Mouse (Mus musculus): Measurements from ENCODE around the gene Zfp764. TPM values are rescaled to one million over a fixed set of nuclear protein-coding genes. Genes with fewer than 3 reads are reported as not detected.
"Not testable (repeated sequence)": the region's sequence is repeated elsewhere in the genome, so short reads cannot be mapped to it uniquely, and the experiment has no call there.

The Zfp764 gene
- polyA plus RNA-seq, 1 experiment from 2014 or later = 6.8 TPM

GRCm38 (mm10) chr7:127362418-127362817 lies 44.2 kb downstream of the Zfp764 start:
- not testable (repeated sequence) for H3K27ac ChIP-seq (replicated peaks; ENCODE audit: low read depth, low read length); H3K9ac ChIP-seq (ENCODE audit: low read depth, low read length); H3K36me3 ChIP-seq (ENCODE audit: control insufficient read depth, insufficient read depth, low read length); ATAC-seq (ENCODE audit: low read depth); H3K4me1 ChIP-seq (ENCODE audit: control insufficient read depth, insufficient read depth, low read length); H3K9me3 ChIP-seq (ENCODE audit: control insufficient read depth, low read length)
- WGBS = 21% methylated on average over 13 of the region's 13 CpGs
- peak; percentile 73 for DNase-seq (ENCODE audit: low spot score)
- H3K4me3 ChIP-seq (ENCODE audit: low read depth, low read length) = peak overlapping the region; percentile 21
- peak overlapping the region; percentile 35 for H3K4me2 ChIP-seq (ENCODE audit: low read depth, low read length)
- H3K27me3 ChIP-seq (replicated peaks; ENCODE audit: control insufficient read depth, insufficient read depth, low read length) = peaks cover 12% of the 10 kb centered on the region; the same call in 1 of the 2 replicates

GRCm38 (mm10) chr7:127361449-127361848 lies 45.2 kb downstream of the Zfp764 start:
- DNase-seq (ENCODE audit: low spot score) (no peak), ATAC-seq (ENCODE audit: low read depth) (no peak)
- Histone ChIP-seq H3K4me2 (ENCODE audit: low read depth, low read length) (no peak overlapping the region), H3K4me1 (ENCODE audit: control insufficient read depth, insufficient read depth, low read length) (peaks cover 5% of the 10 kb centered on the region; the same call in 1 of the 2 replicates), H3K27me3 (replicated peaks; ENCODE audit: control insufficient read depth, insufficient read depth, low read length) (peaks cover 12% of the 10 kb centered on the region; the same call in 1 of the 2 replicates), H3K9me3 (ENCODE audit: control insufficient read depth, low read length) (no peaks in the 10 kb centered on the region), H3K4me3 (ENCODE audit: low read depth, low read length) (no peak overlapping the region), H3K9ac (ENCODE audit: low read depth, low read length) (no peak overlapping the region), H3K27ac (replicated peaks; ENCODE audit: low read depth, low read length) (no peak overlapping the region), H3K36me3 (ENCODE audit: control insufficient read depth, insufficient read depth, low read length) (no peaks in the 10 kb centered on the region)
- WGBS = 46% methylated on average over 7 of the region's 13 CpGs

GRCm38 (mm10) chr7:127360265-127360664 lies 46.4 kb downstream of the Zfp764 start:
- no peak overlapping the region for H3K9ac ChIP-seq (ENCODE audit: low read depth, low read length)

DNA sequence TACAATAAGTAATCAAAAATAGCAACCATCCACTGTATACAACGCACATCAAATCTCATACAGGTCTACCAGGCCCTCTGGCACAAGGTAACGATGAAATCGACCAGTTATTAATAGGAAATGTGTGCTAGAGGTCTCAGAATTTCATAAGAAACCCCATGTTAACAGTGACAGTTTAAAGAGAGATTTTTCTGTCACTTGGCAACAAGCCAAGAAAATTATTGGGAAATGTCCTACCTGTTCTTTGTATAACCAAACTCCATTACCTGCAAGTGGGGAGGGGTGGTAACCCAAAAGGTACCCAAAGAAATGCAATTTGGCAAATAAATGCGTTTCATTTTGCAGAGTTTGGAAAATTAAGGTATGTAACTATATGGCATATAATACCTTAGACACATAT lies 48.1 kb downstream of the Zfp764 start:
- H3K9me3 ChIP-seq (ENCODE audit: control insufficient read depth, low read length) = 0 out of 2 replicates have a peak, but pooled peaks cover 2% of the 10 kb centered on the region
- no peaks in the 10 kb centered on the region for H3K36me3 ChIP-seq (ENCODE audit: control insufficient read depth, insufficient read depth, low read length)
- H3K4me1 ChIP-seq (ENCODE audit: control insufficient read depth, insufficient read depth, low read length) = peaks cover 3% of the 10 kb centered on the region; the same call in 1 of the 2 replicates
- no peak overlapping the region for H3K4me3 ChIP-seq (ENCODE audit: low read depth, low read length)
- DNase-seq (ENCODE audit: low spot score) (no peak), ATAC-seq (ENCODE audit: low read depth) (no peak)
- H3K27me3 ChIP-seq (replicated peaks; ENCODE audit: control insufficient read depth, insufficient read depth, low read length) = peaks cover 10% of the 10 kb centered on the region; the same call in 1 of the 2 replicates
- H3K9ac ChIP-seq (ENCODE audit: low read depth, low read length) = no peak overlapping the region
- H3K4me2 ChIP-seq (ENCODE audit: low read depth, low read length) = no peak overlapping the region
- H3K27ac ChIP-seq (replicated peaks; ENCODE audit: low read depth, low read length) = no peak overlapping the region
- 66% methylated on average over 4 of the region's 4 CpGs for WGBS

More at GRCm38 (mm10) chr7:127360265-127360664, 46.4 kb downstream of the Zfp764 start:
- no peak overlapping the region for H3K4me3 ChIP-seq (ENCODE audit: low read depth, low read length)
- no peak for ATAC-seq (ENCODE audit: low read depth)
- WGBS = 83% methylated on average over 4 of the region's 4 CpGs
- no peak overlapping the region for H3K27ac ChIP-seq (replicated peaks; ENCODE audit: low read depth, low read length)
- no peak for DNase-seq (ENCODE audit: low spot score)
- no peaks in the 10 kb centered on the region for H3K9me3 ChIP-seq (ENCODE audit: control insufficient read depth, low read length)
- no peaks in the 10 kb centered on the region for H3K36me3 ChIP-seq (ENCODE audit: control insufficient read depth, insufficient read depth, low read length)
- H3K4me2 ChIP-seq (ENCODE audit: low read depth, low read length) = no peak overlapping the region
- H3K4me1 ChIP-seq (ENCODE audit: control insufficient read depth, insufficient read depth, low read length) = peaks cover 5% of the 10 kb centered on the region; the same call in 1 of the 2 replicates
- H3K27me3 ChIP-seq (replicated peaks; ENCODE audit: control insufficient read depth, insufficient read depth, low read length) = peaks cover 12% of the 10 kb centered on the region; the same call in 1 of the 2 replicates

GRCm38 (mm10) chr7:127357871-127358270 lies 48.8 kb downstream of the Zfp764 start:
- Histone ChIP-seq H3K27ac (replicated peaks; ENCODE audit: low read depth, low read length) (no peak overlapping the region), H3K4me2 (ENCODE audit: low read depth, low read length) (no peak overlapping the region), H3K36me3 (ENCODE audit: control insufficient read depth, insufficient read depth, low read length) (no peaks in the 10 kb centered on the region), H3K9ac (ENCODE audit: low read depth, low read length) (no peak overlapping the region), H3K4me1 (ENCODE audit: control insufficient read depth, insufficient read depth, low read length) (no peaks in the 10 kb centered on the region), H3K27me3 (replicated peaks; ENCODE audit: control insufficient read depth, insufficient read depth, low read length) (peaks cover 6% of the 10 kb centered on the region; the same call in 1 of the 2 replicates), H3K9me3 (ENCODE audit: control insufficient read depth, low read length) (0 out of 2 replicates have a peak, but pooled peaks cover 6% of the 10 kb centered on the region), H3K4me3 (ENCODE audit: low read depth, low read length) (no peak overlapping the region)
- 54% methylated on average over 2 of the region's 2 CpGs for WGBS
- no peak for ATAC-seq (ENCODE audit: low read depth)
- no peak for DNase-seq (ENCODE audit: low spot score)

- Histone ChIP-seq H3K27ac (replicated peaks; ENCODE audit: low read depth, low read length) (no peak overlapping the region), H3K27me3 (replicated peaks; ENCODE audit: control insufficient read depth, insufficient read depth, low read length) (no peaks in the 10 kb centered on the region; the same call in 1 of the 2 replicates), H3K36me3 (ENCODE audit: control insufficient read depth, insufficient read depth, low read length) (no peaks in the 10 kb centered on the region), H3K9ac (ENCODE audit: low read depth, low read length) (no peak overlapping the region), H3K4me2 (ENCODE audit: low read depth, low read length) (no peak overlapping the region), H3K9me3 (ENCODE audit: control insufficient read depth, low read length) (0 out of 2 replicates have a peak, but pooled peaks cover 6% of the 10 kb centered on the region), H3K4me1 (ENCODE audit: control insufficient read depth, insufficient read depth, low read length) (no peaks in the 10 kb centered on the region), H3K4me3 (ENCODE audit: low read depth, low read length) (no peak overlapping the region)
- DNase-seq (ENCODE audit: low spot score) = no peak
- 59% methylated on average over 3 of the region's 3 CpGs for WGBS
- no peak for ATAC-seq (ENCODE audit: low read depth)
Observed at GRCm38 (mm10) chr7:127355796-127356195, 50.8 kb downstream of the Zfp764 start.

Other genes starting within 250 kb of the Zfp764 start
- gene Cd2bp2, start 210.8 kb downstream of the Zfp764 start, polyA plus RNA-seq (2014; fragmentation: Nextera tagmentation; extraction: Ambion mirVana) = 45.4 and 55.1 TPM in 2 replicates
- 25.0 and 27.1 TPM in 2 replicates for gene Tbc1d10b, start 198.4 kb downstream of the Zfp764 start, polyA plus RNA-seq (2014; fragmentation: Nextera tagmentation; extraction: Ambion mirVana)
- gene Mylpf, start 197.9 kb downstream of the Zfp764 start, polyA plus RNA-seq (2014; fragmentation: Nextera tagmentation; extraction: Ambion mirVana) = 1,018 and 1,489 TPM in 2 replicates
- gene Zfp553, start 173.8 kb downstream of the Zfp764 start, polyA plus RNA-seq (2014; fragmentation: Nextera tagmentation; extraction: Ambion mirVana) = 14.0 and 17.2 TPM in 2 replicates
- gene Sept1, start 173.7 kb downstream of the Zfp764 start, polyA plus RNA-seq (2014; fragmentation: Nextera tagmentation; extraction: Ambion mirVana) = 12.5 and 15.9 TPM in 2 replicates
- 53.4 and 54.0 TPM in 2 replicates for gene Zfp771, start 162.5 kb downstream of the Zfp764 start, polyA plus RNA-seq (2014; fragmentation: Nextera tagmentation; extraction: Ambion mirVana)
- gene Dctpp1, start 146.1 kb downstream of the Zfp764 start, polyA plus RNA-seq (2014; fragmentation: Nextera tagmentation; extraction: Ambion mirVana) = 154 and 157 TPM in 2 replicates
- 59.6 and 62.2 TPM in 2 replicates for gene Sephs2, start 132.8 kb downstream of the Zfp764 start, polyA plus RNA-seq (2014; fragmentation: Nextera tagmentation; extraction: Ambion mirVana)
- 1.2 and 1.7 TPM in 2 replicates for gene Itgal, start 110.6 kb downstream of the Zfp764 start, polyA plus RNA-seq (2014; fragmentation: Nextera tagmentation; extraction: Ambion mirVana)
- 5.2 and 5.9 TPM in 2 replicates for gene Zfp768, start 61.2 kb downstream of the Zfp764 start, polyA plus RNA-seq (2014; fragmentation: Nextera tagmentation; extraction: Ambion mirVana)
- gene Zfp747, start 30.8 kb downstream of the Zfp764 start, polyA plus RNA-seq (2014; fragmentation: Nextera tagmentation; extraction: Ambion mirVana) = 4.9 and 7.3 TPM in 2 replicates
- 5.7 and 5.9 TPM in 2 replicates for gene 9130019O22Rik, start 19.7 kb downstream of the Zfp764 start, polyA plus RNA-seq (2014; fragmentation: Nextera tagmentation; extraction: Ambion mirVana)
- 5.6 and 6.7 TPM in 2 replicates for gene E430018J23Rik, start 13.2 kb downstream of the Zfp764 start, polyA plus RNA-seq (2014; fragmentation: Nextera tagmentation; extraction: Ambion mirVana)
- gene Zfp688, start 15.2 kb upstream of the Zfp764 start, polyA plus RNA-seq (2014; fragmentation: Nextera tagmentation; extraction: Ambion mirVana) = 17.0 and 20.7 TPM in 2 replicates
- gene Zfp689, start 42.3 kb upstream of the Zfp764 start, polyA plus RNA-seq (2014; fragmentation: Nextera tagmentation; extraction: Ambion mirVana) = 7.1 and 7.6 TPM in 2 replicates
- gene Prr14, start 52.8 kb upstream of the Zfp764 start, polyA plus RNA-seq (2014; fragmentation: Nextera tagmentation; extraction: Ambion mirVana) = 40.4 and 41.9 TPM in 2 replicates
- 14.3 and 15.0 TPM in 2 replicates for gene Fbrs, start 72.4 kb upstream of the Zfp764 start, polyA plus RNA-seq (2014; fragmentation: Nextera tagmentation; extraction: Ambion mirVana)
- 41.5 and 42.0 TPM in 2 replicates for gene Srcap, start 105.2 kb upstream of the Zfp764 start, polyA plus RNA-seq (2014; fragmentation: Nextera tagmentation; extraction: Ambion mirVana)
- 12.2 and 13.2 TPM in 2 replicates for gene Gm42715, start 112.8 kb upstream of the Zfp764 start, polyA plus RNA-seq (2014; fragmentation: Nextera tagmentation; extraction: Ambion mirVana)
- 4.1 and 5.3 TPM in 2 replicates for gene Tmem265, start 154.6 kb upstream of the Zfp764 start, polyA plus RNA-seq (2014; fragmentation: Nextera tagmentation; extraction: Ambion mirVana)
- 35.2 TPM in 2 replicates for gene Phkg2, start 166.5 kb upstream of the Zfp764 start, polyA plus RNA-seq (2014; fragmentation: Nextera tagmentation; extraction: Ambion mirVana)
- 9.9 and 10.4 TPM in 2 replicates for gene Ccdc189, start 181.8 kb upstream of the Zfp764 start, polyA plus RNA-seq (2014; fragmentation: Nextera tagmentation; extraction: Ambion mirVana)
- 35.9 and 47.7 TPM in 2 replicates for gene Rnf40, start 181.9 kb upstream of the Zfp764 start, polyA plus RNA-seq (2014; fragmentation: Nextera tagmentation; extraction: Ambion mirVana)
- gene Zfp629, start 209.0 kb upstream of the Zfp764 start, polyA plus RNA-seq (2014; fragmentation: Nextera tagmentation; extraction: Ambion mirVana) = 13.0 and 17.9 TPM in 2 replicates

All from embryonic facial prominence, embryonic 14.5 days (tissue).